Mouse (Mus musculus): ENCODE measurements around the gene Sox5. TPM values are rescaled to one million over a fixed set of nuclear protein-coding genes. Genes with fewer than 3 reads are reported as not detected.

Gene Sox5
- total and polyA plus RNA-seq, 2 experiments from 2014 or later, result 2.1 to 3.2 TPM

GRCm38 (mm10) chr6:144772175-144772918 lies 9.4 kb downstream of the Sox5 start:
- H3K4me1 ChIP-seq (ENCODE audit: control insufficient read depth, insufficient read depth), result peaks cover 4% of the 10 kb centered on the region; the same call in 1 of the 2 replicates
- H3K9me3 ChIP-seq (replicated peaks; ENCODE audit: control insufficient read depth, low read length), result no peaks in the 10 kb centered on the region
- no peak for DNase-seq (ENCODE audit: low spot score)
- no peak overlapping the region for H3K27ac ChIP-seq (ENCODE audit: low read depth)
- TF ChIP-seq EP300 (IDR thresholded peaks at IDR 0.05; ENCODE audit: low read depth) (no peak), CTCF (IDR thresholded peaks at IDR 0.05; ENCODE audit: low read depth) (no peak)
- no peak overlapping the region for H3K4me3 ChIP-seq (ENCODE audit: low read depth, low read length)
- no peak overlapping the region for H3K9ac ChIP-seq (replicated peaks; ENCODE audit: low read depth, low read length)
- WGBS, result 60% methylated on average over 15 of the region's 15 CpGs
- H3K4me2 ChIP-seq (ENCODE audit: low read depth, low read length), result no peak overlapping the region
- no peaks in the 10 kb centered on the region for H3K36me3 ChIP-seq (replicated peaks; ENCODE audit: control insufficient read depth, insufficient read depth, low read length)
- no peak for ATAC-seq (ENCODE audit: insufficient read depth, low read depth)
- H3K27me3 ChIP-seq (ENCODE audit: control insufficient read depth, insufficient read depth, low read length), result 0 out of 2 replicates have a peak, but pooled peaks cover 6% of the 10 kb centered on the region

DNA sequence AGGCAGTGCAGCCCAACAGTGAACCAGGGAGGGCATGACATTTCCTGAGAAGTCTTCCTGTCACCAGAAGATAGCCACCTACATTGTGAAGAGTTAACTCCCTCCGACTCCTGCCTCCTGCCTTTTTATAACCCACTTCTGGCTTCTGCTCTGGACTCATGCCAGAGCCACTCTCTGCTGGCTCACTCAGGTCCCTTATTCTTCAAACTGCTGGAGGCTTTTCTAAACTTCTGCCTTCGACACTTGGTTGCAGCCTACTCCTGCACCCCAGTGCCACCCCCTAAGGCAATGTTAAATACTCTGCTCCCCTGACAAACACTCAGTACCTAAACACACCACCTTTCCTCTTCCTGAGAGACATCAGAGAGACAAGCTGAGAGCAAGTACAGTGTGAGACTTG lies 12.7 kb downstream of the Sox5 start:
- no peak overlapping the region for H3K9ac ChIP-seq (replicated peaks; ENCODE audit: low read depth, low read length)
- DNase-seq (ENCODE audit: low spot score), result no peak
- 0 out of 2 replicates have a peak, but pooled peaks cover 6% of the 10 kb centered on the region for H3K27me3 ChIP-seq (ENCODE audit: control insufficient read depth, insufficient read depth, low read length)
- TF ChIP-seq EP300 (IDR thresholded peaks at IDR 0.05; ENCODE audit: low read depth) (no peak), CTCF (IDR thresholded peaks at IDR 0.05; ENCODE audit: low read depth) (no peak)
- H3K4me2 ChIP-seq (ENCODE audit: low read depth, low read length), result no peak overlapping the region
- H3K36me3 ChIP-seq (replicated peaks; ENCODE audit: control insufficient read depth, insufficient read depth, low read length), result no peaks in the 10 kb centered on the region
- peaks cover 4% of the 10 kb centered on the region; the same call in 1 of the 2 replicates for H3K4me1 ChIP-seq (ENCODE audit: control insufficient read depth, insufficient read depth)
- H3K9me3 ChIP-seq (replicated peaks; ENCODE audit: control insufficient read depth, low read length), result no peaks in the 10 kb centered on the region
- no peak for ATAC-seq (ENCODE audit: insufficient read depth, low read depth)
- H3K4me3 ChIP-seq (ENCODE audit: low read depth, low read length), result no peak overlapping the region
- H3K27ac ChIP-seq (ENCODE audit: low read depth), result no peak overlapping the region
- 8% methylated on average over 2 of the region's 2 CpGs for WGBS

DNA sequence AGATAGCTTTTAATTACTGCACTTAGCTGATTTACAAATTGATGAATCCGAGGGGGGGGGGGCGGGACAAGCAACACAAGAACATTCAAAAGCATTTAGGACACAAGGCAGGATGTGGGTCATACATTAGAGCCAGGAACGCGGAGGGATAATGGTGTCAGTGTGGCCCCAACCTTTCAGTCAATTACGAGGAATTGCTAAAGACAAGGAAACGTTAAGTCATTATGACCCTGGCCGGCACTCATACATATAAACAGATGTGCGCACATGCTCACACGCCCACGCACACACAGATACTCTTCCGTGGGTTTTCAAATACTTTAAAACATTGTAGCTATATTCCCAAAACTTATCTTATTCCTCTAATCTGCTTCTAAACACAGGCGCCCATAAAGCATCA lies 19.9 kb downstream of the Sox5 start:
- Histone ChIP-seq H3K4me3 (ENCODE audit: low read depth, low read length) (no peak overlapping the region), H3K4me2 (ENCODE audit: low read depth, low read length) (no peak overlapping the region), H3K9ac (replicated peaks; ENCODE audit: low read depth, low read length) (no peak overlapping the region), H3K36me3 (replicated peaks; ENCODE audit: control insufficient read depth, insufficient read depth, low read length) (no peaks in the 10 kb centered on the region), H3K27ac (ENCODE audit: low read depth) (no peak overlapping the region), H3K4me1 (ENCODE audit: control insufficient read depth, insufficient read depth) (no peaks in the 10 kb centered on the region), H3K27me3 (ENCODE audit: control insufficient read depth, insufficient read depth, low read length) (no peaks in the 10 kb centered on the region), H3K9me3 (replicated peaks; ENCODE audit: control insufficient read depth, low read length) (no peaks in the 10 kb centered on the region)
- WGBS, result 77% methylated on average over 12 of the region's 12 CpGs
- DNase-seq (ENCODE audit: low spot score) (no peak), ATAC-seq (ENCODE audit: insufficient read depth, low read depth) (no peak)
- TF ChIP-seq EP300 (IDR thresholded peaks at IDR 0.05; ENCODE audit: low read depth) (no peak), CTCF (IDR thresholded peaks at IDR 0.05; ENCODE audit: low read depth) (no peak)

DNA sequence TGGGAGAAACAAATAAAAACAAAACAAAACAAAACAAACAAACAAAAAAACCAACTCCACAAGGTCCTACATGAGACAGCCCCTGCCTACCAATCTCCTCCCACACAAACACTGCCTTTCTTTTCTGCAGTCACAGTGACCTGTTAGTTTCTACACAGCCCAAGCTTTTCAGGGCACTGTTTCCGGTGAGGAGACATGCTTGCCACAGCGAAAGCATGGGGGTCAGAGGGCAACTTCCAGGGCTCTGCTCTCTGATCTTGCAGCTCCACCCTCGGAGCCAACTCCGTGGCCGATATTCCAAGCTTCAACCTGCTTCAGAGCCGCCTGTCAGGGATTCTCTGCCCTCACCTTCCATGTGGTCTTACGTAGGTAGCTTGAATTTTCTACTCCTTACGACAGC lies 22.6 kb downstream of the Sox5 start:
- Histone ChIP-seq H3K27ac (ENCODE audit: low read depth) (no peak overlapping the region), H3K4me1 (ENCODE audit: control insufficient read depth, insufficient read depth) (no peaks in the 10 kb centered on the region), H3K36me3 (replicated peaks; ENCODE audit: control insufficient read depth, insufficient read depth, low read length) (no peaks in the 10 kb centered on the region), H3K4me2 (ENCODE audit: low read depth, low read length) (no peak overlapping the region), H3K9ac (replicated peaks; ENCODE audit: low read depth, low read length) (no peak overlapping the region), H3K9me3 (replicated peaks; ENCODE audit: control insufficient read depth, low read length) (no peaks in the 10 kb centered on the region), H3K27me3 (ENCODE audit: control insufficient read depth, insufficient read depth, low read length) (no peaks in the 10 kb centered on the region), H3K4me3 (ENCODE audit: low read depth, low read length) (no peak overlapping the region)
- no peak for TF ChIP-seq EP300 (IDR thresholded peaks at IDR 0.05; ENCODE audit: low read depth)
- TF ChIP-seq CTCF (IDR thresholded peaks at IDR 0.05; ENCODE audit: low read depth), result no peak
- DNase-seq (ENCODE audit: low spot score) (no peak), ATAC-seq (ENCODE audit: insufficient read depth, low read depth) (no peak)
- WGBS, result 61% methylated on average over 8 of the region's 8 CpGs

GRCm38 (mm10) chr6:144757414-144757813 lies 24.4 kb downstream of the Sox5 start:
- 75% methylated on average over 14 of the region's 14 CpGs for WGBS
- TF ChIP-seq CTCF (IDR thresholded peaks at IDR 0.05; ENCODE audit: low read depth) (no peak), EP300 (IDR thresholded peaks at IDR 0.05; ENCODE audit: low read depth) (no peak)
- Histone ChIP-seq H3K27me3 (ENCODE audit: control insufficient read depth, insufficient read depth, low read length) (no peaks in the 10 kb centered on the region), H3K4me1 (ENCODE audit: control insufficient read depth, insufficient read depth) (peaks cover 2% of the 10 kb centered on the region; the same call in 1 of the 2 replicates), H3K9ac (replicated peaks; ENCODE audit: low read depth, low read length) (no peak overlapping the region), H3K9me3 (replicated peaks; ENCODE audit: control insufficient read depth, low read length) (no peaks in the 10 kb centered on the region), H3K4me2 (ENCODE audit: low read depth, low read length) (no peak overlapping the region), H3K4me3 (ENCODE audit: low read depth, low read length) (no peak overlapping the region), H3K27ac (ENCODE audit: low read depth) (no peak overlapping the region), H3K36me3 (replicated peaks; ENCODE audit: control insufficient read depth, insufficient read depth, low read length) (no peaks in the 10 kb centered on the region)
- no peak for DNase-seq (ENCODE audit: low spot score)
- ATAC-seq (ENCODE audit: insufficient read depth, low read depth), result no peak

GRCm38 (mm10) chr6:144756444-144756843 lies 25.3 kb downstream of the Sox5 start:
- H3K27me3 ChIP-seq (ENCODE audit: control insufficient read depth, insufficient read depth, low read length), result no peaks in the 10 kb centered on the region
- H3K4me3 ChIP-seq (ENCODE audit: low read depth, low read length), result no peak overlapping the region
- WGBS, result 93% methylated on average over 14 of the region's 14 CpGs
- H3K36me3 ChIP-seq (replicated peaks; ENCODE audit: control insufficient read depth, insufficient read depth, low read length), result no peaks in the 10 kb centered on the region
- ATAC-seq (ENCODE audit: insufficient read depth, low read depth) (no peak), DNase-seq (ENCODE audit: low spot score) (no peak)
- no peak overlapping the region for H3K27ac ChIP-seq (ENCODE audit: low read depth)
- no peak for TF ChIP-seq CTCF (IDR thresholded peaks at IDR 0.05; ENCODE audit: low read depth)
- TF ChIP-seq EP300 (IDR thresholded peaks at IDR 0.05; ENCODE audit: low read depth), result no peak
- H3K9ac ChIP-seq (replicated peaks; ENCODE audit: low read depth, low read length), result no peak overlapping the region
- no peak overlapping the region for H3K4me2 ChIP-seq (ENCODE audit: low read depth, low read length)
- no peaks in the 10 kb centered on the region for H3K9me3 ChIP-seq (replicated peaks; ENCODE audit: control insufficient read depth, low read length)
- peaks cover 2% of the 10 kb centered on the region; the same call in 1 of the 2 replicates for H3K4me1 ChIP-seq (ENCODE audit: control insufficient read depth, insufficient read depth)

Data from heart, postnatal 0 days (tissue).